Mouse (Mus musculus) lung, embryonic 14.5 days (tissue): ENCODE results near the gene Drd2. TPM values are rescaled to one million over a fixed set of nuclear protein-coding genes. Genes with fewer than 3 reads are reported as not detected.

Experiments used
- ATAC-seq: fragments of 200-750 bp; cut with Nextera tagmentation; 2 replicates; pipeline ENCODE4 v1.8.0; 2017; ENCODE audit warnings: mild to moderate bottlenecking, moderate TSS enrichment, moderate library complexity; ENCODE audit not compliant: insufficient read depth
- DNase-seq: peaks from one replicate; pipeline ENCODE4 v3.0.0-alpha.2; 2015
- H3K27ac ChIP-seq: fragments of 300-500 bp; sonication (generic); 2 replicates; pipeline ENCODE4 v1.5.1; 2014; ENCODE audit warnings: low read depth, mild to moderate bottlenecking, moderate library complexity
- H3K27me3 ChIP-seq: fragments of 300-500 bp; sonication (generic); 2 replicates; pipeline ENCODE4 v1.6.1; 2014; ENCODE audit warnings: low read length, control low read depth; ENCODE audit not compliant: insufficient read depth
- H3K36me3 ChIP-seq: fragments of 300-500 bp; sonication (generic); 2 replicates; pipeline ENCODE4 v1.6.1; 2014; ENCODE audit warnings: control low read depth; ENCODE audit not compliant: insufficient read depth
- H3K4me1 ChIP-seq: fragments of 300-500 bp; sonication (generic); 2 replicates; pipeline ENCODE4 v1.6.1; 2014; ENCODE audit warnings: antibody characterized with exemption, control low read depth; ENCODE audit not compliant: insufficient read depth
- H3K4me2 ChIP-seq: fragments of 300-500 bp; sonication (generic); 2 replicates; pipeline ENCODE4 v1.6.1; 2014; ENCODE audit warnings: mild to moderate bottlenecking
- H3K4me3 ChIP-seq: fragments of 300-500 bp; sonication (generic); 2 replicates; pipeline ENCODE4 v1.5.1; 2014; ENCODE audit warnings: low read depth, low read length
- H3K9ac ChIP-seq: fragments of 300-500 bp; sonication (generic); 2 replicates; pipeline ENCODE4 v1.6.1; 2014
- H3K9me3 ChIP-seq: fragments of 300-500 bp; sonication (generic); 2 replicates; pipeline ENCODE4 v1.6.1; 2016; ENCODE audit warnings: low read depth, low read length, control low read depth
- CTCF ChIP-seq: IDR thresholded peaks from 2 replicates; pipeline ENCODE4 v1.5.1; 2016; ENCODE audit warnings: antibody characterized with exemption, low read depth
- WGBS: fragments of 180-500 bp; shearing (Covaris S2); extraction: QIAGEN DNeasy Blood & Tissue Kit; methylation state at CpG from one replicate; pipeline ENCODE4 v1.1.7; 2014; 5-methylcytosine and 5-hydroxymethylcytosine counted together
- polyA plus RNA-seq: library from polyadenylated mRNA; unstranded; fragments of >200 nt; fragmentation: Nextera tagmentation; extraction: Ambion mirVana; gene quantifications from 2 replicates; pipeline ENCODE4 v1.2.1, GENCODE M21; 2014

Gene Drd2
- not detected in 2 replicates for polyA plus RNA-seq

DNA sequence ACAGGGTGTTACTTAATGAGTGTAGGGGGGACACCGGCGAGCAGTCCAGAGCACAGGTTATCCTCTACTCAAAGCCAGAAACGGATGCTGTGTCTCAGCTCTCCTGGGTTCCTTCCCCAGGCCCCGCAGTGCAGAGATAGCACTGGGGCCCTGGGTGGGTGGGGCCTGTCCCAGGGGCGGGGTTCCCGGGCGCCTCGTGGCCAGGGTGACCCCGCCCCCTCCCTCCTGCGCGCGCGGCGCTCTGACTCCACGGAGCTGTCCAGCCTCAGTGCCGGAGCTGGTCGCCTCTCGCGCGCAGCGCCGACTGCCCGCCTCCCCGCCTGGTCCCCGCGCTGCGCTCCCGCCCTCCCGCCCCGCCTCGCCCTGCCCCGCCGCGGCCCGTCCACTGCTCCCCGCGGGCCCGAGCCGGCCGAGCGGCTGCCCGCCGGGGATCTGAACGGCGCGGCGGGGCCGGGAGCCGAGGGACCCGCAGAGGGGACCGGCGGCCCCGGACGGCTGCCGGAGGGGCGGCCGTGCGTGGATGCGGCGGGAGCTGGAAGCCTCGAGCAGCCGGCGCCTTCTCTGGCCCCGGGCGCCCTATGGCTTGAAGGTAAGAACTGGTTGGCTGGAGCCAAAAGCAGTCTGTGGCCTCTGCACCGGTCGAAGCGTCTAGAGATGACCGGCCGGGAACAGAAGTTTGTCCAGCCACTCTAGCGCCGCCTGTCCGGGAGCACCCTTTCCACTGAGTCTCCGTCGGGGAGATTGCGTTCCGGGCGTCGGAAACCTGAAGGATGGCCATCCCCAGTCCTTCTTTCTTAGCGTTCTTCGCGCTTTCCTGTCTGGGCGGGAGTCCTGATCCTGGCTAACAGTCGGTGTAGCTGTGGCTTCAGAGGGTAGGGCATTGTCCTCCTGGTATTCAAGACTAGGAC is at the start of gene Drd2:
Drd2 (plus strand) TSS at position 492 of the 908 bp plus-strand sequence.
- H3K27ac ChIP-seq = no peak within 1 kb of the TSS
- H3K4me3 ChIP-seq = peak within 1 kb of the TSS; percentile 23
- no peaks in the 10 kb centered on the region for H3K36me3 ChIP-seq
- H3K9ac ChIP-seq = no peak within 1 kb of the TSS
- peaks cover 27% of the 10 kb centered on the region for H3K27me3 ChIP-seq
- no peak for TF ChIP-seq CTCF
- DNase-seq = peak; percentile 77
- peak; percentile 95 for ATAC-seq
- H3K4me2 ChIP-seq = peak within 1 kb of the TSS; percentile 64
- H3K9me3 ChIP-seq = no peaks in the 10 kb centered on the region
- WGBS = 3% methylated on average over 58 of the region's 84 CpGs
- H3K4me1 ChIP-seq = no peaks in the 10 kb centered on the region

DNA sequence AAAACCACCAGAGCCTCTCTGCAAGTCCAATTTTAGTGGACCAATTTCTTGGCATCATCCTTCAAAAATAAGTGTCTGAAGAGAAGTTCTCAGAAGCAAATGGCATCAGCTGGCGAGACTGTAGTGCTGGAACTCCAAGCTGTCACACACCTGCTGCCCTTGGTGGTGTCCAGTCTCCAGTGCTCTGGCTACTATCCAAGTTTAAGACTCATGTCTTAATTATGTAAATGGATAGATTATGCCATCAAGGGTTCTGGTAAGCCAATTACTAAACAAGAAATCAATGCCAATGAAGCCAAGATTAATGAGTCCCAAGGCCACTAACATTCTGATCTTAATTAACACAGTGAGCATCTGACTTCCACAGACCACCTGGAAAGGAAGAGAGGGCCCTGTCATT is 45.3 kb upstream of the Drd2 start:
- H3K36me3 ChIP-seq = no peaks in the 10 kb centered on the region
- TF ChIP-seq CTCF = no peak
- DNase-seq (no peak), ATAC-seq (no peak)
- H3K4me1 ChIP-seq = no peaks in the 10 kb centered on the region
- H3K9ac ChIP-seq = no peak overlapping the region
- no peak overlapping the region for H3K27ac ChIP-seq
- WGBS = 48% methylated on average over 1 of the region's 1 CpGs
- H3K27me3 ChIP-seq = no peaks in the 10 kb centered on the region
- H3K4me2 ChIP-seq = no peak overlapping the region
- H3K9me3 ChIP-seq = no peaks in the 10 kb centered on the region
- no peak overlapping the region for H3K4me3 ChIP-seq

DNA sequence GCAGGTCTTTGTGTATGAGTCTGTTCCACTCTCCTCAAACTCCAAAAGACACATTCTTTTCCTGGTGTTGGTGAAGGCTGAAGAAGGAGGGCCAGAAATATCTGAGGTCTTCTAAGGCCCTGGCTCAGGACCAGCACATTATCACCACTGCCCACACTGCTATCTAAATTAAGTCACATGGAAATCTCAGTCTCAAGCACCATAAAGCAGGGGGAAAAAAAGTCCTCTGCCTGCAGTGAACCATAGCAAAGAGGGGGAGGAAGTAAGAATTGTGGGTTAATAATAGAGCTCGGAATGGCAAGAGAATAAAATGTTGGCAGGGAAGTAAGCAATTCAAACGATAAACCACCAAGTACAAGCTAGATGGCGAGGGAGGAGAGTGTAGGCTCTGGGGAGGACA is 32.9 kb upstream of the Drd2 start:
- no peak overlapping the region for H3K4me3 ChIP-seq
- no peak for TF ChIP-seq CTCF
- no peak overlapping the region for H3K9ac ChIP-seq
- no peaks in the 10 kb centered on the region for H3K36me3 ChIP-seq
- H3K27me3 ChIP-seq = no peaks in the 10 kb centered on the region
- H3K27ac ChIP-seq = no peak overlapping the region
- no peaks in the 10 kb centered on the region for H3K4me1 ChIP-seq
- DNase-seq (peak; percentile 11), ATAC-seq (no peak)
- 44% methylated on average over 3 of the region's 3 CpGs for WGBS
- no peak overlapping the region for H3K4me2 ChIP-seq
- H3K9me3 ChIP-seq = no peaks in the 10 kb centered on the region

DNA sequence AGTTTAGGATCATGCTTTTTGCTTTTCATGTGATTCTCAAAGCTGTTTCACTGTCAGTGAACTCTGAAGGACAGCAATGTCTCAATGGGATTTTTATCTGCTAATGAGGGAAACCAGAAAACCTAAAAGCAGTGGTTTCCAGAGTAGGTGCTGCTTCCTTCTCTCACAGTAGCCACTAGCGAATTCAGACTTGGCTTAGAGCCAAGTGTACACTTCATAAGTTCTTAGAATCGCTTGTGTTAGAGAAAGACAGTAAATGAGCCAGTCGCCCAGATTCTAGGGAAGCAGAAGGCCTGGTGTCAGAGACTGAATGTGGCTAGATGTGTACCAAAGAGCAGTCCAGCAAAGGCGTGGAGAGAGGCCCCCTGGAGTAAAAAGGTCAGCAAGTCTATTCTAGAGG is 29.6 kb upstream of the Drd2 start:
- Histone ChIP-seq H3K27ac (no peak overlapping the region), H3K4me1 (no peaks in the 10 kb centered on the region), H3K36me3 (no peaks in the 10 kb centered on the region), H3K4me2 (no peak overlapping the region), H3K9ac (no peak overlapping the region), H3K27me3 (no peaks in the 10 kb centered on the region), H3K9me3 (no peaks in the 10 kb centered on the region), H3K4me3 (no peak overlapping the region)
- TF ChIP-seq CTCF = no peak
- no peak for ATAC-seq
- WGBS = 23% methylated on average over 4 of the region's 4 CpGs
- DNase-seq = peak; percentile 75

DNA sequence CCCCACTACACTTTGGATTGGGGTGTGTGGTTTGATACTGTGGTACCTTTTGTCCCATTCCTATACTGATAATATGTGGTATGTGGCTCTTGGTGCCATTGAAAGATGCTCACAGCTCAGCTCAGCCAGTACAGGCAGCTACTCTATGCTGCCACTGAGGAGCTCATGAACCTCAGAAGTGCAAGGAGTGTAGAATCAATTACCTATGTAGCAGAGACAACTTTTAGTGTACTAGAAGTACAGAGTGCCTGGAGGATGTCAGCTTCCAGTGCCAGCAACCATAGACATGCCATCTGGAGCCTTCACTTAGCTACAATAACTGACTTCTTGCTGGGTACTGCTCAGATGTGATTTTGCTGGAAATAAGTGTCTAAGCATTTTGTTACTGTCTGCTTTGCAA is 21.8 kb upstream of the Drd2 start:
- H3K4me1 ChIP-seq = no peaks in the 10 kb centered on the region
- no peak for DNase-seq
- H3K9ac ChIP-seq = no peak overlapping the region
- ATAC-seq = no peak
- H3K27me3 ChIP-seq = no peaks in the 10 kb centered on the region
- TF ChIP-seq CTCF = no peak
- H3K36me3 ChIP-seq = no peaks in the 10 kb centered on the region
- H3K9me3 ChIP-seq = no peaks in the 10 kb centered on the region
- no peak overlapping the region for H3K4me2 ChIP-seq
- H3K27ac ChIP-seq = no peak overlapping the region
- H3K4me3 ChIP-seq = no peak overlapping the region

DNA sequence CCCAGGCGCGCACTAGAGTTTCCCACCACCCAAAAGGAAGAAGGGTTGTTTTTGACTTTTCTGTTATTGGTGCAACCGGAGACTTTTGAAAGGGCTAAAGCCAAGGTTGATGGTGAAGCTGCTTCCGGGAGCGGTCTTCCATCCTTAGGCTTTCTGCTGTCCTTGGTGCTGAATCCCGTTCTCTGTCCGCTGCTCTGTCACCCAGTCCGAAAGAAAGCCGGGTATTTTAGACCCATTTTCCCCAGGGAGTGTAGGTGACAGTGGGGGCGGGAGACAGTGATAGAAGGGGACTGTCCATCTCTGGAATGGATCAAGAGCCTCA is 578 bp downstream of the Drd2 start:
- Histone ChIP-seq H3K27me3 (peaks cover 27% of the 10 kb centered on the region), H3K4me2 (peak overlapping the region; percentile 64)
- TF ChIP-seq CTCF = no peak

DNA sequence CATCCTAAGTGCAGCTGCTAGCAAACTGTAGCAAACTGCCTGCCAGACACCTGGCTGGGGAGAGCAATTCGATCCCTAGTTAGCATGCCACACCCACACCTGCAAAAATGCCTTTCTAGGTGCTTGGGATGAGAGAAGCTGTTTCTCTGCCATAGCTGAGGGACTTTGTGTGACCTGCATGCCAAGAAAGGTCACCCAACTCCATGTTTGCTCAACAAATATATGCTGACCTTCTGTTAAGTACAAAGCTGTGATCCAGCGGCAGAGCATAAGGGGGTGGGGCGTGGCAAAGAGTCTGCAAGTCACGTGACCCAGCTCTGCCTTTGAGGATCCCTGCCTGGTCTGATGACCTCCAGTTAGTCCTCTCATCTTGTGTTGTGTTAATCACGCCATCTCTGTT is 25.3 kb downstream of the Drd2 start:
- no peak; the same call in none of the 2 replicates for ATAC-seq
- TF ChIP-seq CTCF = no peak

More for the DNA sequence above, 578 bp downstream of the Drd2 start:
- ATAC-seq (no peak), DNase-seq (peak; percentile 94)
- H3K4me3 ChIP-seq = no peak overlapping the region
- H3K9me3 ChIP-seq = no peaks in the 10 kb centered on the region
- no peaks in the 10 kb centered on the region for H3K4me1 ChIP-seq
- H3K36me3 ChIP-seq = no peaks in the 10 kb centered on the region
- 2% methylated on average over 10 of the region's 10 CpGs for WGBS
- H3K9ac ChIP-seq = no peak overlapping the region
- H3K27ac ChIP-seq = no peak overlapping the region

More for the DNA sequence above, 25.3 kb downstream of the Drd2 start:
- H3K4me3 ChIP-seq = no peak overlapping the region
- no peak overlapping the region for H3K9ac ChIP-seq
- H3K27me3 ChIP-seq = no peaks in the 10 kb centered on the region
- no peaks in the 10 kb centered on the region for H3K9me3 ChIP-seq
- H3K27ac ChIP-seq = no peak overlapping the region
- no peak overlapping the region for H3K4me2 ChIP-seq
- WGBS = 6% methylated on average over 5 of the region's 5 CpGs
- H3K4me1 ChIP-seq = no peaks in the 10 kb centered on the region
- peak; percentile 45 for DNase-seq
- no peaks in the 10 kb centered on the region for H3K36me3 ChIP-seq
